Mouse (Mus musculus) kidney, postnatal 0 days (tissue): ENCODE data around the gene BC024978. TPM values are rescaled to one million over a fixed set of nuclear protein-coding genes. Genes with fewer than 3 reads are reported as not detected.
A peak's percentile ranks its signal among the peaks of the same experiment; 100 is the strongest.

ENCODE experiments used
- ATAC-seq: fragments of 200-750 bp; cut with Nextera tagmentation; replicated peaks from 2 replicates; pipeline ENCODE4 v1.8.0; 2017; ENCODE audit warnings: low read depth, moderate number of reproducible peaks, moderate TSS enrichment, moderate library complexity; ENCODE audit not compliant: low FRiP score
- DNase-seq: peaks from one replicate; pipeline ENCODE4 v3.0.0-alpha.2; 2016; ENCODE audit warnings: low spot score
- H3K27ac ChIP-seq: fragments of 300-500 bp; sonication (generic); 2 replicates; pipeline ENCODE4 v1.5.1; 2014; ENCODE audit warnings: mild to moderate bottlenecking
- H3K27me3 ChIP-seq: fragments of 300-500 bp; sonication (generic); 2 replicates; pipeline ENCODE4 v1.6.1; 2014; ENCODE audit warnings: low read length, mixed read lengths; ENCODE audit not compliant: insufficient read depth
- H3K36me3 ChIP-seq: fragments of 300-500 bp; sonication (generic); 2 replicates; pipeline ENCODE4 v1.6.1; 2014; ENCODE audit warnings: low read length, mixed read lengths; ENCODE audit not compliant: insufficient read depth
- H3K4me1 ChIP-seq: fragments of 300-500 bp; sonication (generic); replicated peaks from 2 replicates; pipeline ENCODE4 v1.6.1; 2014; ENCODE audit warnings: antibody characterized with exemption, low read length, mixed read lengths; ENCODE audit not compliant: insufficient read depth
- H3K4me2 ChIP-seq: fragments of 300-500 bp; sonication (generic); 2 replicates; pipeline ENCODE4 v1.6.1; 2014; ENCODE audit warnings: mild to moderate bottlenecking, low read length, moderate library complexity, mixed read lengths
- H3K4me3 ChIP-seq: fragments of 300-500 bp; sonication (generic); replicated peaks from 2 replicates; pipeline ENCODE4 v1.5.1; 2014; ENCODE audit warnings: low read depth, low read length
- H3K9ac ChIP-seq: fragments of 300-500 bp; sonication (generic); 2 replicates; pipeline ENCODE4 v1.6.1; 2014; ENCODE audit warnings: low read depth, low read length
- H3K9me3 ChIP-seq: fragments of 300-500 bp; sonication (generic); replicated peaks from 2 replicates; pipeline ENCODE4 v1.6.1; 2016; ENCODE audit warnings: low read length, inconsistent platforms, mixed read lengths
- CTCF ChIP-seq: IDR thresholded peaks from 2 replicates; pipeline ENCODE4 v1.5.1; 2016; ENCODE audit warnings: antibody characterized with exemption, low read depth, mild to moderate bottlenecking, moderate library complexity
- WGBS: fragments of 180-500 bp; shearing (Covaris S2); extraction: QIAGEN DNeasy Blood & Tissue Kit; methylation state at CpG from one replicate; pipeline ENCODE4 v1.1.7; 2014; 5-methylcytosine and 5-hydroxymethylcytosine counted together
- polyA plus RNA-seq: library from polyadenylated mRNA; unstranded; fragments of >200 nt; fragmentation: Nextera tagmentation; extraction: Ambion mirVana; gene quantifications from 2 replicates; pipeline ENCODE4 v1.2.1, GENCODE M21; 2015

Gene BC024978
- polyA plus RNA-seq, 1 experiment from 2014 or later: 2.2 TPM

GRCm38 (mm10) chr7:27224877-27225575, 29.4 kb downstream of the BC024978 start:
- H3K27me3 ChIP-seq: no peaks in the 10 kb centered on the region
- no peak overlapping the region for H3K4me3 ChIP-seq
- peaks cover 26% of the 10 kb centered on the region for H3K4me1 ChIP-seq
- ATAC-seq (no peak), DNase-seq (no peak)
- 50% methylated on average over 11 of the region's 11 CpGs for WGBS
- peak overlapping the region; percentile 23; the same call in 1 of the 2 replicates for H3K4me2 ChIP-seq
- H3K27ac ChIP-seq: no peak overlapping the region
- no peaks in the 10 kb centered on the region for H3K9me3 ChIP-seq
- TF ChIP-seq CTCF: no peak
- no peaks in the 10 kb centered on the region for H3K36me3 ChIP-seq
- H3K9ac ChIP-seq: no peak overlapping the region

GRCm38 (mm10) chr7:27227276-27227675, 31.7 kb downstream of the BC024978 start:
- Histone ChIP-seq H3K4me1 (peaks cover 26% of the 10 kb centered on the region), H3K27me3 (no peaks in the 10 kb centered on the region), H3K27ac (no peak overlapping the region), H3K9me3 (no peaks in the 10 kb centered on the region), H3K4me3 (peak overlapping the region; percentile 64), H3K36me3 (no peaks in the 10 kb centered on the region), H3K4me2 (peak overlapping the region; percentile 69), H3K9ac (peak overlapping the region; percentile 81; the same call in 1 of the 2 replicates)
- ATAC-seq: no peak
- TF ChIP-seq CTCF: no peak
- WGBS: 27% methylated on average over 9 of the region's 9 CpGs
- no peak for DNase-seq

- peak; percentile 25 for ATAC-seq
- Histone ChIP-seq H3K4me1 (peaks cover 26% of the 10 kb centered on the region), H3K36me3 (no peaks in the 10 kb centered on the region), H3K27me3 (no peaks in the 10 kb centered on the region), H3K4me3 (peak overlapping the region; percentile 64), H3K4me2 (peak overlapping the region; percentile 69), H3K9me3 (no peaks in the 10 kb centered on the region), H3K9ac (peak overlapping the region; percentile 81), H3K27ac (peak overlapping the region; percentile 88; the same call in 1 of the 2 replicates)
- under 1% methylated on average over 10 of the region's 10 CpGs for WGBS
- DNase-seq: no peak
- TF ChIP-seq CTCF: no peak
Observed at GRCm38 (mm10) chr7:27227676-27228075, 32.1 kb downstream of the BC024978 start.

GRCm38 (mm10) chr7:27228281-27228821, 32.8 kb downstream of the BC024978 start, which contains the start of gene Itpkc:
Itpkc (minus strand) TSS chr7:27228661.
- TF ChIP-seq CTCF: peak; percentile 23; the same call in 1 of the 2 replicates
- H3K4me3 ChIP-seq: peak within 1 kb of the TSS; percentile 64
- peak; percentile 82 for ATAC-seq
- no peaks in the 10 kb centered on the region for H3K36me3 ChIP-seq
- H3K27ac ChIP-seq: peak within 1 kb of the TSS; percentile 88
- peak; percentile 97 for DNase-seq
- H3K9ac ChIP-seq: peak within 1 kb of the TSS; percentile 81
- no peaks in the 10 kb centered on the region for H3K9me3 ChIP-seq
- peak within 1 kb of the TSS; percentile 69 for H3K4me2 ChIP-seq
- peaks cover 26% of the 10 kb centered on the region for H3K4me1 ChIP-seq
- H3K27me3 ChIP-seq: no peaks in the 10 kb centered on the region
- WGBS: under 1% methylated on average over 49 of the region's 49 CpGs

GRCm38 (mm10) chr7:27228865-27229264, 33.3 kb downstream of the BC024978 start:
- DNase-seq (no peak), ATAC-seq (no peak)
- Histone ChIP-seq H3K9ac (peak overlapping the region; percentile 81), H3K4me1 (peaks cover 22% of the 10 kb centered on the region), H3K27me3 (no peaks in the 10 kb centered on the region), H3K4me2 (peak overlapping the region; percentile 69), H3K4me3 (peak overlapping the region; percentile 64), H3K36me3 (no peaks in the 10 kb centered on the region), H3K9me3 (no peaks in the 10 kb centered on the region), H3K27ac (peak overlapping the region; percentile 88)
- 14% methylated on average over 6 of the region's 6 CpGs for WGBS
- TF ChIP-seq CTCF: no peak

GRCm38 (mm10) chr7:27230781-27231180, 35.2 kb downstream of the BC024978 start:
- Histone ChIP-seq H3K27me3 (no peaks in the 10 kb centered on the region), H3K4me1 (peaks cover 15% of the 10 kb centered on the region), H3K9me3 (no peaks in the 10 kb centered on the region), H3K36me3 (no peaks in the 10 kb centered on the region), H3K4me3 (no peak overlapping the region), H3K9ac (no peak overlapping the region), H3K27ac (no peak overlapping the region), H3K4me2 (no peak overlapping the region)
- 80% methylated on average over 4 of the region's 4 CpGs for WGBS
- DNase-seq: no peak
- TF ChIP-seq CTCF: peak; percentile 33; the same call in 1 of the 2 replicates
- ATAC-seq: no peak
